Mouse (Mus musculus): ENCODE measurements around the gene Hist1h2bn.
A peak's percentile ranks its signal among the peaks of the same experiment; 100 is the strongest.

The Hist1h2bn gene

GRCm38 (mm10) chr13:21753524-21754285, at the start of gene Hist1h2bn, which contains the start of gene Hist1h2ak:
Gene Hist1h2bn (plus strand): TSS chr13:21754123.
Gene Hist1h2ak (minus strand): TSS chr13:21753827.
- peak; percentile 85 for DNase-seq (ENCODE audit: low spot score)

- DNase-seq (ENCODE audit: low spot score) = no peak
Measured at GRCm38 (mm10) chr13:21706669-21707068, 47.3 kb upstream of the Hist1h2bn start.

GRCm38 (mm10) chr13:21710031-21710711, 43.8 kb upstream of the Hist1h2bn start:
- peak; percentile 84 for DNase-seq (ENCODE audit: low spot score)

GRCm38 (mm10) chr13:21710821-21711525, 43.0 kb upstream of the Hist1h2bn start:
- peak; percentile 60 for DNase-seq (ENCODE audit: low spot score)

GRCm38 (mm10) chr13:21711698-21712097, 42.2 kb upstream of the Hist1h2bn start:
- DNase-seq (ENCODE audit: low spot score) = no peak

DNA sequence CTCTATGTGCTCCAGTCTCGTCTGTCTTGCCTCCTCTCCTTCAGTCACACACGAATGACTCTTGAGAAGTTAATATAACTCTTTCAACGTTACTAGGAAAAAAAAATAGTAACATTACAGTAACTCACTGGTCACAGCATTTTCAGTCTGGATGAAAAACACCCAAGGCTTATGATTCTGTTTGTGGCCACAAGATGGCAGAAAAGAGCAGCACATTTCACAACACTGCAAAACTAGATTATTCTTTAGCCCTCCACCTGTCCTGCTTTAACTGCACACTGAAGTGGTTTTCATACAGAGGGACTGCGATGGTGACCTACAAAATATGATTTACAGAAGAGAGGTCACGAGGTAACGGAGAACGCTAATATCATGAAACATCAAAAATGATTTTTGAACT, 39.2 kb upstream of the Hist1h2bn start:
- peak; percentile 33 for DNase-seq (ENCODE audit: low spot score)

DNA sequence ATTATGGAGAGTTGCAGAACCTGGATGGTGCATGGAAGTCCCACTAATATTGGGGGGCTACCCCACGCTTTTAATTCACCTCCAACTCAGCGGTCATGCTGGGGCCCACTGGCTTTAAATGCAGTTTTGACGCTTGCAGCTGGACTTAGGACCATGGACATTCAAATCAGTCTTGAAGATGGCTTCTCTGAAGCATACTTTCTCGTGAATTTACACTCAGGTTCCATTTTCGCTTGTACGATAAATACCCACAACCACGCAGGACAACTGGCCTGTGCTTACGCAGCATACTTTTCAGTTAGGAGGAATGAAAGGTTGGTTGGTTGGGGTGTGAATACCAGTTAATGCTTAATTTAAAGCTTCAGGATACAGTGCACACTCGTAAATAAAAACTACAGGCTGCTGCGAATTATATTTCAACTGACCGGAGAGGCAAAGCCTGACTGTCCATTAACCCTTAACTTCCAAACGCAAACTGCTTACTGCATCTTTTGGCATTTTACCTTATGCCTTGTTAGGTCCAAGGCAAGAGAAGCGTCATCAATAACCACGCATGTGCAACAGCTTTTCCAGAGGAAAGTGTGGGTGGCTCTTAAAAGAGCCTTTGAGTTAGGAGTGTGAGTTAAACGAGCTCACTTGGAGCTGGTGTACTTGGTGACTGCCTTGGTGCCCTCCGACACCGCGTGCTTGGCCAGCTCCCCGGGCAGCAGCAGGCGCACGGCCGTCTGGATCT, 38.6 kb upstream of the Hist1h2bn start:
- no peak for DNase-seq (ENCODE audit: low spot score)

GRCm38 (mm10) chr13:21715864-21716539, 37.9 kb upstream of the Hist1h2bn start, which contains the start of the genes Hist1h2bl and Hist1h2ai:
Gene Hist1h2bl (minus strand): TSS chr13:21716143.
Gene Hist1h2ai (plus strand): TSS chr13:21716422.
- DNase-seq (ENCODE audit: low spot score) = peak; percentile 90

GRCm38 (mm10) chr13:21716540-21717391, 37.2 kb upstream of the Hist1h2bn start:
- peak; percentile 55 for DNase-seq (ENCODE audit: low spot score)

- DNase-seq (ENCODE audit: low spot score) = peak; percentile 87
Measured at GRCm38 (mm10) chr13:21717397-21718357, 36.2 kb upstream of the Hist1h2bn start, which contains the start of gene Hist1h3h. Gene Hist1h3h (plus strand): TSS chr13:21717659.

- no peak for DNase-seq (ENCODE audit: low spot score)
Measured at GRCm38 (mm10) chr13:21718381-21719080, 35.4 kb upstream of the Hist1h2bn start.

DNA sequence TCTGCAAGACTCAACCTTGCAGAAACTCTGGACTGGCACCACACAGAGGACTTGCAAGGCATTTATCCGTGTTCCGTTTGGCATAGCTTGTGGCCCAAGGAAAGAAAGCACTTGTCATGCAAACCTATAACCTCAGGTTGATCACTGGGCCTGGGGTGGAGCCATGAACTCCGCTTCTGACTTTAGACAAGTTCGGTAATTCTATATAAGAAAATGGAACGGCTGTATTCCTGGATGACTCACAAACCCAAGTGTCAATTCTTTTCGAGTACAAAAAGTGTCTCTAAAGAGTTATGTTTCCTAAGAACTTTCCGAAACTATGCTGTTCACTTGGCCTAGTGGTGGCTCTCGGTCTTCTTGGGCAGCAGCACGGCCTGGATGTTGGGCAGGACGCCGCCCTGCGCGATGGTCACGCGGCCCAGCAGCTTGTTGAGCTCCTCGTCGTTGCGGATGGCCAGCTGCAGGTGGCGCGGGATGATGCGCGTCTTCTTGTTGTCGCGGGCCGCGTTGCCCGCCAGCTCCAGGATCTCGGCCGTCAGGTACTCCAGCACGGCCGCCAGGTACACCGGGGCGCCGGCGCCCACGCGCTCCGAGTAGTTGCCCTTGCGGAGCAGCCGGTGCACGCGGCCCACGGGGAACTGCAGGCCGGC, 32.7 kb upstream of the Hist1h2bn start:
- peak; percentile 27 for DNase-seq (ENCODE audit: low spot score)

DNA sequence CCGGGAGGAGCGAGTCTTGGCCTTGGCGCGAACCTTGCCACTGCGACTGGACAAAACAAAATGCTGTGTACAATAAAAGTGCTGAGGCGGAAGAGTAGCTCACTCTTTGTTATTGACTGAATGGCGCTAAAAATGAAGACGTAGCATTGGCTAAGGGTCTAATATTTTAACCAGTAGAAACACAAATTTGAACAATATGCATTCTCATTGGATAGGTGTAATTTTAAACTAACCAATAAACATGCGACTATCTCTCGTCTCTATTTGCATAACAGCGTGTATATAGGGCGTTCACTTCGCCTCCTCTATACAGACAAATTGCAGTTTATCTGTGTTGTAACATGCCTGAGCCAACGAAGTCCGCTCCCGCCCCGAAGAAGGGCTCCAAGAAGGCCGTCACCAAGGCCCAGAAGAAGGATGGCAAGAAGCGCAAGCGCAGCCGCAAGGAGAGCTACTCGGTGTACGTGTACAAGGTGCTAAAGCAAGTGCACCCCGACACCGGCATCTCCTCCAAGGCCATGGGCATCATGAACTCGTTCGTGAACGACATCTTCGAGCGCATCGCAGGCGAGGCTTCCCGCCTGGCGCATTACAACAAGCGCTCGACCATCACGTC, 32.1 kb upstream of the Hist1h2bn start, which contains the start of gene Hist1h2bm:
Hist1h2bm (plus strand) TSS at position 288 of the 616 bp plus-strand sequence.
- DNase-seq (ENCODE audit: low spot score) = peak; percentile 89

DNA sequence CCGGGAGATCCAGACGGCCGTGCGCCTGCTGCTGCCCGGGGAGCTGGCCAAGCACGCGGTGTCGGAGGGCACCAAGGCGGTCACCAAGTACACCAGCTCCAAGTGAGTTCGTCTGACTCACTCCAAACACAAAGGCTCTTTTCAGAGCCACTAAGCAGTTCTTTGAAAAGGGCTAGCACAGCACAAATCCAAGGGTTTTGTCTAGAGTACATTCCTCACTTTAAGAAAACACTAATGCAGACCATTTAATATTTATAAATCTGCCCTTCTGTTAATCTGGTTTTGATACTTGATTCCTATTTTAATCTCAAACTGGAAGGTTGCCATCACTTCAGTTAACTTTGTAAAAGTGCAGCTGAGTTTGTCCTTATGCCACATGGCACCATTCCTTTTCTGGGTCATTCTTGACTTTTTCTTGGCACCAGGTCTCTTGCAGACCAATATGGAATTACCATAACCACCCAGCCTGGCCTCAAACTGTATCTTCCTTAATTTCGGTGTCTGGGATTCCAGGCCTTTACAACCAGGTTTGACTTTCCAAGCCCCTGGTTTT, 31.5 kb upstream of the Hist1h2bn start:
- peak; percentile 29 for DNase-seq (ENCODE audit: low spot score)

DNA sequence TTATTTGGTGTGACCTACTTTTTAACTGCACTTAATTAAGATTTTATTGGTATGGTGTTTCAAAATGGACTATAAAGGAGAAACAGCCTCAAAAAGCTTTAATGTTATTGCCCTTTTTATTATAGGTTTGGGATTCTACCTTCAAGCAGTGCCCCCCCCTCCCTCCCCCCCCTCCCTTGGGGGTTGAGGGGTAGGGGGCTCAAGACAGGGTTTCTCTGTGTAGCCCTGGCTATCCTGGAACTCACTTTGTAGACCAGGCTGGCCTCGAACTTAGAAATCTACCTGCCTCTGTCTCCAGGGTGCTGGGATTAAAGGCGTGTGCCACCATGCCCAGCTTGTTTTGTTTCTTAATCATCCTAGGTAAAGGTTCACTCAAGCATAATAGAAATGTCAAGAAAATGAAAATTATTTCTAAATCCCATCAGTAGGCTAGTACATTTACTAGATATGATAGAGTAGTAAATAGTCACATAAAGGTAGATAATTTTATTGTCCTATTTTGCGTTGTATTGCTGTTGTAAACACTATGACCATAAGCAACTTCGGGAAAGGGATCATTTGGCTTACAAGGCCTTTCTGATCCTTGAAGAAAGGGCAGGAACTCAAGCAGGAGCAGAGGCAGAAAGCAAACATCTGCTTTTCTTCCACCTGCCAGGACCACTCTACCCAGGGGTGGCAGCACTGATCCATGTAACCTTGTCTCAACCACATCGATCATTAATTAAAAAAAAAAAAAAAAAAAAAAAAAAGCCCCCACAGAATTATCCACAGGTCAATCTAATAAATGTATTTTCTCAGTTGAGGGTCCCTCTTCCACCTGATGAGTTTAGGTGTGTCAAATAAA, 30.7 kb upstream of the Hist1h2bn start:
- DNase-seq (ENCODE audit: low spot score) = no peak
